Mouse (Mus musculus): Measurements from ENCODE around the gene Rbfox1.

GRCm38 (mm10) chr16:6353191-6353590 lies 468.0 kb downstream of the Rbfox1 start:
- TF ChIP-seq CTCF (IDR thresholded peaks at IDR 0.05; ENCODE audit: insufficient read depth, low read depth, low read length) (no peak), POLR2A (IDR thresholded peaks at IDR 0.05; ENCODE audit: insufficient read depth, low read depth, low read length) (no peak)

All from olfactory bulb, adult 2 months (tissue).